Mouse (Mus musculus): ENCODE measurements around the gene Rec8. TPM values are rescaled to one million over a fixed set of nuclear protein-coding genes. Genes with fewer than 3 reads are reported as not detected.

The Rec8 gene
- polyA plus RNA-seq, 1 experiment from 2014 or later: 16.6 TPM

DNA sequence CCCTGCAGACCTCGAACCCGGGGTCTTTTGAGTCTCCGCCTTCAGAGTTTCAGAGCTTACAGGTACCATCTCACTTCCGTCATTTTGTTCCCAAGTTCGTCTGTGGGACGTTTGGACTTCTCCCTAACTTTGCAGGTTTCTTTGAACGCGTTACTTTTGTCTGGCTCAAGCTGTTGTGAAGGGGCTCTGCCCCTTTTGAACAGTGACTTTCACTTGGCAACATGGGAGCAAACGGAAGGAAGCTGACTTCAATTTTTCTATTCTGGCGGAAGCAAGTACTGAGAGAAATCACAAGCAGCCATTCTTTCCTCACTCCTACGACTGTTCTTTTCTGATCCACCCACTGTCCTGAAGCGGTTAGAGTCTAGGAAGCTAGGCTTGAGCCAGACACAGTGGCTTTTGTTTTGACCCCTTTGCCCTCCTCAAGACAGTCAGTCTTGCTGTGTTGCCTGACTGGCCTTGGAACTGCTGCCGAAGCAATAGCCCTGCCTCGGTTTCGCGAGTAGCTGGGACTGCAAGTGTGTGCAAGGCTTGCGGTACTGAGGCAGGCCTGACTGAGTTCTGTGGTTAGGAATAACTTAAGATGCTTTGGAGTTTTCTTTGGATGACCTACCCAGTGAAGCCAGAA, 26.5 kb downstream of the Rec8 start:
- peak overlapping the region; percentile 84 for H3K4me2 ChIP-seq
- H3K4me3 ChIP-seq (replicated peaks): peak overlapping the region; percentile 98
- H3K4me1 ChIP-seq: peaks cover 31% of the 10 kb centered on the region
- H3K9me3 ChIP-seq (replicated peaks): no peaks in the 10 kb centered on the region
- WGBS: 26% methylated on average over 17 of the region's 17 CpGs
- H3K9ac ChIP-seq (replicated peaks): peak overlapping the region; percentile 79
- peak overlapping the region; percentile 15; the same call in 1 of the 2 replicates for H3K27ac ChIP-seq (replicated peaks)
- no peak for ATAC-seq (ENCODE audit: low FRiP score)
- H3K27me3 ChIP-seq (replicated peaks): no peaks in the 10 kb centered on the region
- peaks cover 20% of the 10 kb centered on the region for H3K36me3 ChIP-seq

DNA sequence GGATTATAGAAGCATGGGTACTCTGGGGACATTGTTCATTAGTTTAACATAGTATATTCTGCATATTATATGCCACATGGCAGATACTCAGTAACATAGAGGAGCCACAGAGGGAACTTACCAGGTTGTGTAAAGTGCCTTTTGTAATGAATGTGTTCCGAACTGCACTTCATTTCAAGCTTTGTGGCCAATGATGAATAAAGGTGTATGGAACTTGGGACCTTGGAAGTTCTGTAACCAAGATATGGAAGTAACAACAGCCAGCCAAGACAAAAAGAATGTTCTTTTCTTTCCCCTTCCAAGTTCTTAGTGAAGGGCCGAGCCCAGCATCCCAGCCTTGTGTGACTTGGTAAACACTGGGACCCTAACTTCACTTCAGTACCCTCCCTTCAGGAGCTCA, 32.0 kb downstream of the Rec8 start, which contains the start of gene Tssk4:
Gene Tssk4 (plus strand): TSS at position 301 of the 400 bp plus-strand sequence.
- Histone ChIP-seq H3K4me1 (peaks cover 4% of the 10 kb centered on the region), H3K9me3 (replicated peaks) (no peaks in the 10 kb centered on the region), H3K36me3 (no peaks in the 10 kb centered on the region), H3K27ac (replicated peaks) (no peak within 1 kb of the TSS), H3K27me3 (replicated peaks) (no peaks in the 10 kb centered on the region), H3K4me3 (replicated peaks) (no peak within 1 kb of the TSS), H3K4me2 (no peak within 1 kb of the TSS), H3K9ac (replicated peaks) (no peak within 1 kb of the TSS)
- WGBS: 97% methylated on average over 2 of the region's 2 CpGs
- no peak for ATAC-seq (ENCODE audit: low FRiP score)

DNA sequence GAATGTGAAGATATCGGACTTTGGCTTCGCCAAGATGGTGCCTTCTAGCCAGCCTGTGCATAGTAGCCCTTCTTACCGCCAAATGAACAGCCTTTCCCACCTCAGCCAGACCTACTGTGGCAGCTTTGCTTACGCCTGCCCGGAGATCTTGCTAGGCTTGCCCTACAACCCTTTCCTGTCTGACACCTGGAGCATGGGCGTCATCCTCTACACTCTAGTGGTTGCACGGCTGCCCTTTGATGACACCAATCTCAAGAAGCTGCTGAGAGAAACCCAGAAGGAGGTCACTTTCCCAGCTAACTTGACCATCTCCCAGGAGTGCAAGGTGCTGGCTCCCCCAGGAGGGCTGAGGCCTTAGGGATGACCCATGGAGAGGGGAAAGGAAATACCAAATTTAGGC, 33.7 kb downstream of the Rec8 start:
- 94% methylated on average over 7 of the region's 7 CpGs for WGBS
- ATAC-seq (ENCODE audit: low FRiP score): no peak
- no peaks in the 10 kb centered on the region for H3K36me3 ChIP-seq

DNA sequence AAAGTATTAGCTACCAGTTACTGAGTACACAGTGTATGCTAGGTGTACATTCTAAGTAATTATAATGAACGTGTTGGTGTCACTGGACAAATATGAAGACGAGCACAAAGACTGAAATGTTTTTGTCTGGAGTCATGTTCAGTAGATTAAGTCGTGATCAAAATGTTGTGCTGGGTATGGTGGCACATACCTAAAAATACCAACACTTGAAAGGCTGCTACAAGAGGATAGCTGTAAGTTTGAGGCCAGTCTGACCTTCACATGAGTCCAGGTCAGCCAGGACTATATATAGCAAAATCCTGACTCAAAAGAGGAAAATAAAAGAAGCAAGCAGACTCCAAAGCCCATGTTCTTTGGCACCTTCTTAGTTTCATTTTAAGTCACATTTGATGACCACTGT, 39.1 kb downstream of the Rec8 start:
- 87% methylated on average over 3 of the region's 3 CpGs for WGBS
- H3K9me3 ChIP-seq (replicated peaks): no peaks in the 10 kb centered on the region
- no peaks in the 10 kb centered on the region for H3K27me3 ChIP-seq (replicated peaks)

More for the DNA sequence above, 33.7 kb downstream of the Rec8 start:
- H3K27me3 ChIP-seq (replicated peaks): no peaks in the 10 kb centered on the region
- no peak overlapping the region for H3K9ac ChIP-seq (replicated peaks)
- no peaks in the 10 kb centered on the region for H3K9me3 ChIP-seq (replicated peaks)
- H3K27ac ChIP-seq (replicated peaks): no peak overlapping the region
- H3K4me3 ChIP-seq (replicated peaks): no peak overlapping the region
- H3K4me1 ChIP-seq: no peaks in the 10 kb centered on the region
- no peak overlapping the region for H3K4me2 ChIP-seq

DNA sequence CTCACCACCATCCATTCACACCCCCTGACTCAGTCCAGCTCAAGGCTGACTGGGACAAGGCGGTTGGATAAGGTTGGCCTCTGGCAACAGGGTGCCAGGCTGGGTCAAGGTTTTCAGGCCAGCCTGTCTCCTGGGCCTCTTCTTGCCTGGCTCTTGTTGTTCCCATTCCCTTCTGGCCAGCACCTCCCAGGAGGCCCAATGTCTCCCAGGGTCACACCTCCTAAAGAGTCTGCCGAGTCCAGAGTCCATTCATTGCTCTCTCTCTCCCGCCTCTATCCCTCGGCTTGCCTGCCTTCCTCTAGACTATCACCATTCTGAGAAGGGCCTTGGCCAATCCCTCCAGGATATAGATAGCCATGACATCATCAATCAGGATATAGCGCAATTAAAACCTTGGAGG, 40.2 kb downstream of the Rec8 start:
- H3K36me3 ChIP-seq: peaks cover 24% of the 10 kb centered on the region
- H3K4me1 ChIP-seq: peaks cover 16% of the 10 kb centered on the region
- H3K4me3 ChIP-seq (replicated peaks): no peak overlapping the region
- H3K27me3 ChIP-seq (replicated peaks): no peaks in the 10 kb centered on the region
- no peak overlapping the region for H3K9ac ChIP-seq (replicated peaks)
- H3K27ac ChIP-seq (replicated peaks): no peak overlapping the region
- H3K9me3 ChIP-seq (replicated peaks): no peaks in the 10 kb centered on the region
- H3K4me2 ChIP-seq: no peak overlapping the region
- WGBS: 94% methylated on average over 5 of the region's 5 CpGs
- no peak for ATAC-seq (ENCODE audit: low FRiP score)

More for the DNA sequence above, 39.1 kb downstream of the Rec8 start:
- H3K27ac ChIP-seq (replicated peaks): no peak overlapping the region
- no peak overlapping the region for H3K9ac ChIP-seq (replicated peaks)
- peaks cover 15% of the 10 kb centered on the region for H3K36me3 ChIP-seq
- peaks cover 16% of the 10 kb centered on the region for H3K4me1 ChIP-seq
- no peak for ATAC-seq (ENCODE audit: low FRiP score)
- no peak overlapping the region for H3K4me2 ChIP-seq
- H3K4me3 ChIP-seq (replicated peaks): no peak overlapping the region

DNA sequence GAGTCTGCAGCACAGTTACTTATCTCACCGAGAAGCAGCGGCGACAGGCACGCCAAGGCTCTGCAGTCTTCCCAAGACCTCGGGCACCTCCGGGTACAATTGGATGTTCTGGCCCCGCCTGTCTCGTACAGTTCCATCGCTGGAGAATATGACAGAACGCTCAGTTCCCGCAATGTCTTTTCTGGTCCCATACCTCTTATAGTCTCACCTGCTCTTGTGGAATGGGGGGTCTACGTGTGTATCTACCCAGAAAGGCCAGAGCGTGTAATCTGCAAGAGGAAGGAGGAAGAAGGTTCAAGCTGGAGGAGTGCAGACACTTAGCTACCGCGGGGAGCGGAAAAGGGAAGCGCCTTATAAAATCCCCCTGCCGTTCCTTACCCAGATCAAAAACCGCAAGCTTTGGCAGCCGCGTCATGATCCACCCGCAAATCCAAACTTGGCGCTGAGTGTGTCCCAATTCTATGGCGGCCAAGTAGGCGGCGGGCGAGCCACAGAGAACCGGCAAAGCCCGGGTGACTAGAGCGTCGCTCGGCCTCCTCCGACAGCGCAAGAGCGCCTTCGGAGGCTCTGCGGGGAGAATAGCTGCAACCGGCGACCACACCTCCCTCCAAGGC, 42.2 kb downstream of the Rec8 start, which contains the start of gene Mdp1:
Gene Mdp1 (minus strand): TSS at position 549 of the 614 bp plus-strand sequence.
- Histone ChIP-seq H3K36me3 (peaks cover 34% of the 10 kb centered on the region), H3K4me1 (peaks cover 16% of the 10 kb centered on the region), H3K9ac (replicated peaks) (peak within 1 kb of the TSS; percentile 58), H3K27ac (replicated peaks) (peak within 1 kb of the TSS; percentile 79), H3K4me3 (replicated peaks) (peak within 1 kb of the TSS; percentile 56), H3K9me3 (replicated peaks) (no peaks in the 10 kb centered on the region), H3K27me3 (replicated peaks) (no peaks in the 10 kb centered on the region), H3K4me2 (peak within 1 kb of the TSS; percentile 61)
- WGBS: under 1% methylated on average over 39 of the region's 39 CpGs
- ATAC-seq (ENCODE audit: low FRiP score): peak; percentile 96

DNA sequence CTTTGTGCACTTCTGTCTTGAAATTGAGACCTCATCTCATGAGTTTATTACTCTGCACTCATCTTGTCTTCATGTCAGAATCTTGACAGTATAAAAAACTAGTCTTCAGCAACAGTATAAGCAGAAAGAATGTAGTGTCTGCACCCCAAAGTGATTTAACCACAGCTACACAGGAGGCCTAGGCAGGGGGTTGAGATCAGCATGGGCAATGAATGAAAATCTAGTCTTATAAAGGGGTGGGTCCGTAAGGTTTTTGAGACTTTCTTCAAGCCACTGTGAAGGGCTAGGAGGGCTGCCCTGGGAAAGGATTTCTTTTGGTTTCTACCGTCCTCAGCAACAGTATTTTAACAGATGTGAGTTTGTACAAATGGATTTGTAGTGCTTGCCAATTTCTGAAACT, 42.8 kb downstream of the Rec8 start:
- Histone ChIP-seq H3K36me3 (peaks cover 34% of the 10 kb centered on the region), H3K27me3 (replicated peaks) (no peaks in the 10 kb centered on the region), H3K9ac (replicated peaks) (no peak overlapping the region), H3K27ac (replicated peaks) (no peak overlapping the region), H3K4me3 (replicated peaks) (peak overlapping the region; percentile 56), H3K4me1 (peaks cover 16% of the 10 kb centered on the region), H3K4me2 (peak overlapping the region; percentile 61), H3K9me3 (replicated peaks) (no peaks in the 10 kb centered on the region)
- WGBS: 57% methylated on average over 2 of the region's 2 CpGs
- peak; percentile 22; the same call in 1 of the 2 replicates for ATAC-seq (ENCODE audit: low FRiP score)

DNA sequence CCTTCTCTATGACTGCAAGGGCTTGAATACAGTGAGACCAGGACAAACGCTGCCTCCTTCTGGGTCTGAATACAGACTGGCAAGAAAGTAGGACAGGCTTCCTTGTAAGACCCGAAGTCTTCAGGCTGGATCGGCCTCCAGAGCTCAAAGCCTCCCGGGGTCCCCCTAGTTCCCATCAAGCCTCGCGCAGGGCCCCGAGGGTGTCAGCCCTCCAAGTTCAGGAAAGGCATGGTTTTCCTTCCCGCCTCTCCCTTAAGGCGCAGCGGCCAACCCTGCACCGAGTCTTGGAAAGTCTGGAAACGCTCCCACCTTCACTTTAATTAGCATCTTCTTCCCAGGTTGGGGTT, 53.6 kb downstream of the Rec8 start:
- H3K4me3 ChIP-seq (replicated peaks): peak overlapping the region; percentile 92
- H3K9ac ChIP-seq (replicated peaks): peak overlapping the region; percentile 70
- peaks cover 16% of the 10 kb centered on the region for H3K36me3 ChIP-seq
- no peaks in the 10 kb centered on the region for H3K9me3 ChIP-seq (replicated peaks)
- H3K4me2 ChIP-seq: peak overlapping the region; percentile 91
- H3K27ac ChIP-seq (replicated peaks): peak overlapping the region; percentile 94
- peaks cover 27% of the 10 kb centered on the region for H3K4me1 ChIP-seq
- WGBS: 0% methylated on average over 12 of the region's 12 CpGs
- ATAC-seq (ENCODE audit: low FRiP score): peak; percentile 75
- no peaks in the 10 kb centered on the region for H3K27me3 ChIP-seq (replicated peaks)

DNA sequence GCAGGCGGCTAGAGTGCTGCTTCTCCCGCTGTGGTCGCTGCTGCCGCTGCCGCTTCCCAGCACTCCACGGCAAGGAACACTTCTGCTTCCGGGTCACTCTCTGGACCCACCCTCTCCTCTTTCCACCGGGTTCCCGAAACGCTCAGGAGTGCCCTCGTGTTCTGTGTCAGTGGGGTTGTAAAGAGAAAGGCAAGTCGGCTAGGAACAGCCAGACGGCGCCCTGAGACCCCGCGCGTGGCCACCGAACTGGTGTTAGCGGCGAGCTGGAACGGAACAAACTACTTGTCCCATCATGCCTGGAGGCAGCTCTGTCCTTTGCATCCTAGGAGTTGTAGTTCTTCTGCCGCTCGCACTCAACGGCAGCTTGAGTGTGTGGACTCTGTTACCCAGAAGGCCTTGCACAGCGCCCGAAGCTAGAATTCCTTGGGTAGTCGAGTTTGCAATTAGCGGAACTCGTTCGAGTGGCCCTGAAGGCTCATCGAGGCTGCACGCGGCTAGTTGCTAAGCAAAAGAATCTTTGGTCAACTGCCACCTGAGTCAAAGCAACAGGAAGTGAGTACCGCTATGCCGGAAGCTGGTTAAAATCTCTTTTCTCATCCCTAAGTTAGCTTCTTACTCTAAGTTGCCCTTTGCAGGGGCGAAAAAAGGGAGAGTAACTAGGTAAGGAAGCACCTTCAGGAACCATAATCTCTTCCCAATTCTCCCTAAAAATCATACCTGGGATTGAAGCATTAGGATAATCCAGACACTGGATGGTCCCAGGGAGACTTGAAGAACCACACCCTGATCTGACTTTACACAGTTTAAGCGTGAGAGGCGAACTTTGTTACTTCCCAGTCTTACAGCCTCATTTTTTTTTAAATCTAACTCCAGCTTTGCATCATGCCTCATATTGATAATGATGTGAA, 54.2 kb downstream of the Rec8 start, which contains the start of the genes Gmpr2 and Nedd8:
Gene Gmpr2 (plus strand): TSS at position 109 of the 908 bp plus-strand sequence.
Gene Nedd8 (minus strand): TSS at position 292 of the 908 bp plus-strand sequence.
- H3K9me3 ChIP-seq (replicated peaks): no peaks in the 10 kb centered on the region
- H3K4me2 ChIP-seq: peak within 1 kb of the TSS; percentile 91
- H3K4me1 ChIP-seq: peaks cover 27% of the 10 kb centered on the region
- peak within 1 kb of the TSS; percentile 92 for H3K4me3 ChIP-seq (replicated peaks)
- no peaks in the 10 kb centered on the region for H3K27me3 ChIP-seq (replicated peaks)
- H3K36me3 ChIP-seq: peaks cover 19% of the 10 kb centered on the region
- peak within 1 kb of the TSS; percentile 70 for H3K9ac ChIP-seq (replicated peaks)
- WGBS: under 1% methylated on average over 38 of the region's 38 CpGs
- ATAC-seq (ENCODE audit: low FRiP score): peak; percentile 97
- peak within 1 kb of the TSS; percentile 94 for H3K27ac ChIP-seq (replicated peaks)

DNA sequence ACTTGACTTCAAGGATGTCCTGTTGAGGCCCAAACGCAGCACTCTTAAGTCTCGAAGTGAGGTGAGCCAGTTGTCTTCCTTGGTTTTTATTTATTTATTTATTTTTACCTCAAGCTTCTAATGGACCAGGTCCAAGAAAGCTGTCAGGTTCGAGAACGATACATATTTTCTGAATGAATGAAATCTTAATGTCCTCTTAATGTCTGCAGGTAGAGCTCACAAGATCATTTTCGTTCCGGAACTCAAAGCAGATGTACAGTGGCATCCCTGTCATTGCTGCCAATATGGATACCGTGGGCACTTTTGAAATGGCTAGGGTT, 54.9 kb downstream of the Rec8 start:
- WGBS: 83% methylated on average over 7 of the region's 7 CpGs
- peak overlapping the region; percentile 91 for H3K4me2 ChIP-seq
- ATAC-seq (ENCODE audit: low FRiP score): no peak
- peak overlapping the region; percentile 92 for H3K4me3 ChIP-seq (replicated peaks)
- peaks cover 27% of the 10 kb centered on the region for H3K4me1 ChIP-seq
- H3K27ac ChIP-seq (replicated peaks): peak overlapping the region; percentile 94; the same call in 1 of the 2 replicates
- no peaks in the 10 kb centered on the region for H3K27me3 ChIP-seq (replicated peaks)
- peaks cover 25% of the 10 kb centered on the region for H3K36me3 ChIP-seq
- H3K9ac ChIP-seq (replicated peaks): peak overlapping the region; percentile 58
- H3K9me3 ChIP-seq (replicated peaks): no peaks in the 10 kb centered on the region

Data from neural tube, embryonic 15.5 days (tissue).